Mouse (Mus musculus): Measurements from ENCODE around the gene Kcnk4. TPM values are rescaled to one million over a fixed set of nuclear protein-coding genes. Genes with fewer than 3 reads are reported as not detected.

Kcnk4 gene
- total RNA-seq (2012; rRNA removed) (0.15 TPM in 1 of 2 replicates, not detected in the other), polyA plus RNA-seq (2012; ENCODE audit: insufficient read depth in 1 of 2, insufficient read length in 2 of 2, low read depth in 1 of 2, low replicate concordance in 2 of 2, missing spikeins in 1 of 2) (1 to 10 TPM in 1 of 2 experiments, not detected in 1; 1.8 TPM)

DNA sequence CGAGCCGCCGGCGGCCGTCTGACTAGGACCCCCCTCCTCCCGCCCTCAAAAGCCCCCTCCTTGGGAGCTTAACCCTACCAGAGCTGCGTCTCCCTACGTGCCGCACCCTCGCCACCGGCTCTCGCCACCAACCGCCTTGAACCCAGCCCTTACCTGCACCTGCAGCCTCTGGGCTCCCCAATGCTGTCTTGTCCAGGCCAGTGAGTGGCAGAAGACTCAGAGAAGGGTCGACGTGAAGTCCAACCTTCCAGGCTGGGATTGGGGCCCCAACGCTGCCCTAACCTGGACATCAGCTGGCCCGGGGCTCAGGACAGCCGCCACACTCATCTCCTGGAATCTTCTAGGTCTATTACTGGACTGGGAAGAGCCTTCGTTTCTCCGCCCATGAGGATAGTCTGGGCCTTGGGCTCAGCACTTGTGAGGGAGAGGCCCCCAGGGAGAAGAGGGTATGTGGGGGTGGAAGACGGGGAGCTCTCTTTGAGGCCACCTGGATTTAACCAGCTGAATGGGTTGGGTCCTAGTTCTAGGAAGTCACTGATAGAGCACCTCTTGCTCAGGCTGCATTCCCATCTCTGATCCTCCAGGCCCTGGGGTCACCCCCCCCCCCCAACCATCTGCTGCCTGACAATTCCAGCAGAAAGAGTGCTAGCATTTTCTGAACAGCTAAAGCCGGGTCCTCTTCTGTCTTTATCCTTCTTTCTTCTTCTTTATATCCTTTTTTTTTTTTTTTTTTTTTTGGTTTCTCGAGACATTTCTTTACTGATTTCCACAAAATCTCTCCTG is at the start of gene Kcnk4:
Gene Kcnk4 (minus strand): TSS at position 321 of the 783 bp plus-strand sequence.
- H3K4me3 ChIP-seq (ENCODE audit: control insufficient read depth in 1 of 2, insufficient read depth in 1 of 2, low read depth in 2 of 2, low read length in 2 of 2) = no peak within 1 kb of the TSS
- no peak for DNase-seq (ENCODE audit: low read depth, low spot score)
- no peaks in the 10 kb centered on the region for H3K79me2 ChIP-seq (ENCODE audit: control insufficient read depth, insufficient read depth, low read length, poor library complexity)
- no peaks in the 10 kb centered on the region for H3K4me1 ChIP-seq (ENCODE audit: control insufficient read depth in 1 of 2, insufficient read depth in 2 of 2, low read length in 2 of 2)
- TF ChIP-seq ZC3H11A (IDR thresholded peaks at IDR 0.05; ENCODE audit: low read depth, low read length) (no peak), NRF1 (IDR thresholded peaks at IDR 0.05; ENCODE audit: insufficient read depth, low read depth, low read length, poor library complexity, severe bottlenecking) (no peak), POLR2AphosphoS5 (IDR thresholded peaks at IDR 0.05; ENCODE audit: borderline replicate concordance, low read depth, low read length) (no peak), JUND (IDR thresholded peaks at IDR 0.05; ENCODE audit: low read depth, low read length) (no peak), POLR2A (IDR thresholded peaks at IDR 0.05; ENCODE audit: control insufficient read depth in 1 of 2, insufficient read depth in 1 of 2, low read depth in 1 of 2, low read length in 2 of 2, poor library complexity in 1 of 2) (no peak), ZKSCAN1 (IDR thresholded peaks at IDR 0.05; ENCODE audit: low read depth, low read length) (no peak), CHD2 (IDR thresholded peaks at IDR 0.05; ENCODE audit: low read length) (no peak)
- H3K9me3 ChIP-seq (replicated peaks; ENCODE audit: insufficient read depth, low read length) = no peaks in the 10 kb centered on the region
- H3K36me3 ChIP-seq (ENCODE audit: control insufficient read depth in 1 of 2, insufficient read depth in 2 of 2, low read length in 2 of 2) = no peaks in the 10 kb centered on the region
- no peak within 1 kb of the TSS for H3K27ac ChIP-seq (ENCODE audit: control insufficient read depth, low read depth, low read length)
- no peaks in the 10 kb centered on the region for H3K27me3 ChIP-seq (ENCODE audit: control insufficient read depth in 1 of 2, insufficient read depth in 2 of 2, low read length in 2 of 2)
- no peak within 1 kb of the TSS for H3K9ac ChIP-seq (ENCODE audit: control insufficient read depth, low read depth, low read length, poor library complexity, severe bottlenecking)

DNA sequence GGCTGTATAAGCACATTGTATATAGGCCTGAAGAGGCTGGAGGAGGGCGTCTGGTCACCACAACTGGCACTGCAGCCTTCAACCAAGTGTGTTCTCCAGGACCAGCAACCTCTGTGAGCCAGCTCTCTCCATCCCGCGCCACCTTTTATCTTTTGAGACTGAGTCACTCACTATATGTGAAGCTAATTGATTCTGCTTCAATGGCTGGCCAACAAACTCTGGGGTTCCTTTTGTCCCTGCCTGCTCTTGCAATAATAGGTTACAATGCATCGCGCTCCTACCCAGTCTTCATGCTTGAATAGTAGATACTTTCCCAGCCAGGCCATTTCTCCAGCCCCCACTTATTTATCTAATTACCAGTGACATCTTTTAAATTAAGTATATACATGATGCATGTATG is 49.3 kb upstream of the Kcnk4 start:
- Histone ChIP-seq H3K9me3 (replicated peaks; ENCODE audit: insufficient read depth, low read length) (no peaks in the 10 kb centered on the region), H3K79me2 (ENCODE audit: control insufficient read depth, insufficient read depth, low read length, poor library complexity) (peaks cover 13% of the 10 kb centered on the region; the same call in 1 of the 2 replicates), H3K27ac (ENCODE audit: control insufficient read depth, low read depth, low read length) (no peak overlapping the region), H3K4me1 (ENCODE audit: control insufficient read depth in 1 of 2, insufficient read depth in 2 of 2, low read length in 2 of 2) (peaks cover 11 to 22% of the 10 kb centered on the region in 2 experiments), H3K9ac (ENCODE audit: control insufficient read depth, low read depth, low read length, poor library complexity, severe bottlenecking) (no peak overlapping the region), H3K4me3 (ENCODE audit: control insufficient read depth in 1 of 2, insufficient read depth in 1 of 2, low read depth in 2 of 2, low read length in 2 of 2) (no peak overlapping the region), H3K27me3 (ENCODE audit: control insufficient read depth in 1 of 2, insufficient read depth in 2 of 2, low read length in 2 of 2) (no peaks in the 10 kb centered on the region), H3K36me3 (ENCODE audit: control insufficient read depth in 1 of 2, insufficient read depth in 2 of 2, low read length in 2 of 2) (peaks cover 0 to 15% of the 10 kb centered on the region in 2 experiments; a peak in 2 of 4 replicates)
- no peak for DNase-seq (ENCODE audit: low read depth, low spot score)
- no peak for TF ChIP-seq ZNF384 (IDR thresholded peaks at IDR 0.05; ENCODE audit: low read depth, low read length)
- no peak for TF ChIP-seq RAD21 (IDR thresholded peaks at IDR 0.05; ENCODE audit: low read depth, low read length)
- no peak for TF ChIP-seq SMC3 (IDR thresholded peaks at IDR 0.05; ENCODE audit: low read depth, low read length)
- TF ChIP-seq POLR2A (IDR thresholded peaks at IDR 0.05; ENCODE audit: control insufficient read depth in 1 of 2, insufficient read depth in 1 of 2, low read depth in 1 of 2, low read length in 2 of 2, poor library complexity in 1 of 2) = no peak
- no peak for TF ChIP-seq TBP (IDR thresholded peaks at IDR 0.05; ENCODE audit: low read depth, low read length)
- TF ChIP-seq POLR2AphosphoS2 (IDR thresholded peaks at IDR 0.05; ENCODE audit: low read length) = no peak
- no peak for TF ChIP-seq GABPA (IDR thresholded peaks at IDR 0.05; ENCODE audit: low read depth, low read length)
- TF ChIP-seq ELF1 (IDR thresholded peaks at IDR 0.05; ENCODE audit: low read depth, low read length) = no peak
- no peak for TF ChIP-seq ETS1 (IDR thresholded peaks at IDR 0.05; ENCODE audit: low read depth, low read length)
- TF ChIP-seq MEF2A (IDR thresholded peaks at IDR 0.05; ENCODE audit: extremely low read depth, insufficient replicate concordance, low read depth, low read length, poor library complexity, severe bottlenecking) = no peak
- no peak for TF ChIP-seq TCF12 (IDR thresholded peaks at IDR 0.05; ENCODE audit: low read depth, low read length)
- no peak for TF ChIP-seq CHD1 (IDR thresholded peaks at IDR 0.05; ENCODE audit: low read depth, low read length)
- TF ChIP-seq EP300 (IDR thresholded peaks at IDR 0.05; ENCODE audit: low read depth in 1 of 2, low read length in 2 of 2) = no peak
- TF ChIP-seq E2F4 (IDR thresholded peaks at IDR 0.05; ENCODE audit: borderline replicate concordance, low read depth, low read length) = no peak
- no peak for TF ChIP-seq UBTF (IDR thresholded peaks at IDR 0.05; ENCODE audit: borderline replicate concordance, insufficient read depth, low read depth, low read length)
- no peak for TF ChIP-seq MYB (IDR thresholded peaks at IDR 0.05; ENCODE audit: low read depth, low read length)

All from MEL (cell line).